Mouse (Mus musculus): ENCODE measurements around the gene Mfn2. TPM values are rescaled to one million over a fixed set of nuclear protein-coding genes. Genes with fewer than 3 reads are reported as not detected.

Mfn2 gene
- polyA plus RNA-seq, 1 experiment from 2014 or later, result 39.0 TPM

GRCm38 (mm10) chr4:147906230-147906629 lies 1.7 kb upstream of the Mfn2 start:
- Histone ChIP-seq H3K27me3 (no peaks in the 10 kb centered on the region), H3K4me1 (peaks cover 13% of the 10 kb centered on the region), H3K9me3 (replicated peaks) (no peaks in the 10 kb centered on the region), H3K27ac (no peak overlapping the region), H3K4me2 (no peak overlapping the region), H3K36me3 (peaks cover 30% of the 10 kb centered on the region), H3K4me3 (replicated peaks) (no peak overlapping the region), H3K9ac (no peak overlapping the region)
- no peak for ATAC-seq (replicated peaks; ENCODE audit: low FRiP score)
- WGBS, result 84% methylated on average over 5 of the region's 5 CpGs

- peak; percentile 19 for ATAC-seq (replicated peaks; ENCODE audit: low FRiP score)
- H3K4me3 ChIP-seq (replicated peaks), result peak overlapping the region; percentile 97
- WGBS, result 2% methylated on average over 8 of the region's 8 CpGs
- no peaks in the 10 kb centered on the region for H3K9me3 ChIP-seq (replicated peaks)
- no peaks in the 10 kb centered on the region for H3K27me3 ChIP-seq
- H3K4me2 ChIP-seq, result peak overlapping the region; percentile 78
- H3K4me1 ChIP-seq, result peaks cover 13% of the 10 kb centered on the region
- H3K27ac ChIP-seq, result no peak overlapping the region
- peak overlapping the region; percentile 89; the same call in 1 of the 2 replicates for H3K9ac ChIP-seq
- H3K36me3 ChIP-seq, result peaks cover 29% of the 10 kb centered on the region
Measured at GRCm38 (mm10) chr4:147905090-147905659, 671 bp upstream of the Mfn2 start.

GRCm38 (mm10) chr4:147903601-147904000 lies 903 bp downstream of the Mfn2 start:
- Histone ChIP-seq H3K27me3 (no peaks in the 10 kb centered on the region), H3K4me2 (peak overlapping the region; percentile 78), H3K36me3 (peaks cover 40% of the 10 kb centered on the region), H3K9ac (peak overlapping the region; percentile 89), H3K27ac (no peak overlapping the region), H3K4me3 (replicated peaks) (peak overlapping the region; percentile 97), H3K4me1 (peaks cover 13% of the 10 kb centered on the region), H3K9me3 (replicated peaks) (no peaks in the 10 kb centered on the region)
- ATAC-seq (replicated peaks; ENCODE audit: low FRiP score), result no peak
- WGBS, result 72% methylated on average over 3 of the region's 3 CpGs

- no peak overlapping the region for H3K27ac ChIP-seq
- H3K4me3 ChIP-seq (replicated peaks), result no peak overlapping the region
- 91% methylated on average over 12 of the region's 12 CpGs for WGBS
- H3K9me3 ChIP-seq (replicated peaks), result no peaks in the 10 kb centered on the region
- no peak overlapping the region for H3K4me2 ChIP-seq
- peaks cover 46% of the 10 kb centered on the region for H3K36me3 ChIP-seq
- no peak overlapping the region for H3K9ac ChIP-seq
- H3K27me3 ChIP-seq, result no peaks in the 10 kb centered on the region
- no peak for ATAC-seq (replicated peaks; ENCODE audit: low FRiP score)
- H3K4me1 ChIP-seq, result peaks cover 13% of the 10 kb centered on the region
Measured at GRCm38 (mm10) chr4:147902906-147903500, 1.5 kb downstream of the Mfn2 start.

GRCm38 (mm10) chr4:147900452-147900851 lies 4.1 kb downstream of the Mfn2 start:
- Histone ChIP-seq H3K36me3 (peaks cover 71% of the 10 kb centered on the region), H3K9ac (no peak overlapping the region), H3K9me3 (replicated peaks) (no peaks in the 10 kb centered on the region), H3K4me2 (no peak overlapping the region), H3K4me3 (replicated peaks) (no peak overlapping the region), H3K27ac (no peak overlapping the region), H3K27me3 (no peaks in the 10 kb centered on the region), H3K4me1 (peaks cover 13% of the 10 kb centered on the region)
- WGBS, result 90% methylated on average over 7 of the region's 7 CpGs
- ATAC-seq (replicated peaks; ENCODE audit: low FRiP score), result no peak

- WGBS, result 84% methylated on average over 3 of the region's 3 CpGs
- ATAC-seq (replicated peaks; ENCODE audit: low FRiP score), result no peak
- Histone ChIP-seq H3K27ac (no peak overlapping the region), H3K36me3 (peaks cover 91% of the 10 kb centered on the region), H3K9ac (no peak overlapping the region), H3K9me3 (replicated peaks) (no peaks in the 10 kb centered on the region), H3K4me2 (no peak overlapping the region), H3K4me3 (replicated peaks) (no peak overlapping the region), H3K4me1 (no peaks in the 10 kb centered on the region), H3K27me3 (no peaks in the 10 kb centered on the region)
Measured at GRCm38 (mm10) chr4:147897348-147897747, 7.2 kb downstream of the Mfn2 start.

GRCm38 (mm10) chr4:147896411-147896810 lies 8.1 kb downstream of the Mfn2 start:
- WGBS, result 68% methylated on average over 1 of the region's 1 CpGs
- peaks cover 91% of the 10 kb centered on the region for H3K36me3 ChIP-seq
- no peak overlapping the region for H3K4me2 ChIP-seq
- H3K9ac ChIP-seq, result no peak overlapping the region
- H3K4me1 ChIP-seq, result no peaks in the 10 kb centered on the region
- H3K9me3 ChIP-seq (replicated peaks), result no peaks in the 10 kb centered on the region
- H3K27me3 ChIP-seq, result no peaks in the 10 kb centered on the region
- no peak overlapping the region for H3K27ac ChIP-seq
- ATAC-seq (replicated peaks; ENCODE audit: low FRiP score), result no peak
- H3K4me3 ChIP-seq (replicated peaks), result no peak overlapping the region

GRCm38 (mm10) chr4:147895815-147896330 lies 8.6 kb downstream of the Mfn2 start:
- 92% methylated on average over 4 of the region's 4 CpGs for WGBS
- Histone ChIP-seq H3K36me3 (peaks cover 97% of the 10 kb centered on the region), H3K27me3 (no peaks in the 10 kb centered on the region), H3K4me2 (no peak overlapping the region), H3K9me3 (replicated peaks) (no peaks in the 10 kb centered on the region), H3K9ac (no peak overlapping the region), H3K27ac (no peak overlapping the region), H3K4me3 (replicated peaks) (no peak overlapping the region), H3K4me1 (no peaks in the 10 kb centered on the region)
- no peak for ATAC-seq (replicated peaks; ENCODE audit: low FRiP score)

- Histone ChIP-seq H3K9ac (no peak overlapping the region), H3K9me3 (replicated peaks) (no peaks in the 10 kb centered on the region), H3K4me1 (no peaks in the 10 kb centered on the region), H3K27ac (no peak overlapping the region), H3K4me3 (replicated peaks) (no peak overlapping the region), H3K27me3 (no peaks in the 10 kb centered on the region), H3K4me2 (no peak overlapping the region), H3K36me3 (peaks cover 93% of the 10 kb centered on the region)
- WGBS, result 85% methylated on average over 6 of the region's 6 CpGs
- no peak for ATAC-seq (replicated peaks; ENCODE audit: low FRiP score)
Measured at GRCm38 (mm10) chr4:147890341-147890740, 14.2 kb downstream of the Mfn2 start.

GRCm38 (mm10) chr4:147888237-147888636 lies 16.3 kb downstream of the Mfn2 start:
- ATAC-seq (replicated peaks; ENCODE audit: low FRiP score), result no peak
- no peaks in the 10 kb centered on the region for H3K4me1 ChIP-seq
- no peak overlapping the region for H3K4me3 ChIP-seq (replicated peaks)
- H3K27ac ChIP-seq, result no peak overlapping the region
- no peak overlapping the region for H3K9ac ChIP-seq
- no peak overlapping the region for H3K4me2 ChIP-seq
- no peaks in the 10 kb centered on the region for H3K9me3 ChIP-seq (replicated peaks)
- WGBS, result 93% methylated on average over 4 of the region's 4 CpGs
- peaks cover 94% of the 10 kb centered on the region for H3K36me3 ChIP-seq
- H3K27me3 ChIP-seq, result no peaks in the 10 kb centered on the region

GRCm38 (mm10) chr4:147887277-147887676 lies 17.2 kb downstream of the Mfn2 start:
- no peak for ATAC-seq (replicated peaks; ENCODE audit: low FRiP score)

GRCm38 (mm10) chr4:147886158-147886557 lies 18.3 kb downstream of the Mfn2 start:
- 80% methylated on average over 12 of the region's 12 CpGs for WGBS
- H3K4me2 ChIP-seq, result no peak overlapping the region
- ATAC-seq (replicated peaks; ENCODE audit: low FRiP score), result no peak
- peaks cover 96% of the 10 kb centered on the region for H3K36me3 ChIP-seq
- no peak overlapping the region for H3K4me3 ChIP-seq (replicated peaks)
- no peaks in the 10 kb centered on the region for H3K4me1 ChIP-seq
- H3K27ac ChIP-seq, result no peak overlapping the region
- H3K27me3 ChIP-seq, result no peaks in the 10 kb centered on the region
- H3K9ac ChIP-seq, result no peak overlapping the region
- H3K9me3 ChIP-seq (replicated peaks), result no peaks in the 10 kb centered on the region

More at GRCm38 (mm10) chr4:147887277-147887676, 17.2 kb downstream of the Mfn2 start:
- H3K4me3 ChIP-seq (replicated peaks), result no peak overlapping the region
- H3K9ac ChIP-seq, result no peak overlapping the region
- H3K9me3 ChIP-seq (replicated peaks), result no peaks in the 10 kb centered on the region
- no peak overlapping the region for H3K4me2 ChIP-seq
- WGBS, result 89% methylated on average over 7 of the region's 7 CpGs
- no peaks in the 10 kb centered on the region for H3K4me1 ChIP-seq
- H3K27me3 ChIP-seq, result no peaks in the 10 kb centered on the region
- H3K27ac ChIP-seq, result no peak overlapping the region
- H3K36me3 ChIP-seq, result peaks cover 96% of the 10 kb centered on the region
